Mouse (Mus musculus): ENCODE results near the gene Aaed1.

DNA sequence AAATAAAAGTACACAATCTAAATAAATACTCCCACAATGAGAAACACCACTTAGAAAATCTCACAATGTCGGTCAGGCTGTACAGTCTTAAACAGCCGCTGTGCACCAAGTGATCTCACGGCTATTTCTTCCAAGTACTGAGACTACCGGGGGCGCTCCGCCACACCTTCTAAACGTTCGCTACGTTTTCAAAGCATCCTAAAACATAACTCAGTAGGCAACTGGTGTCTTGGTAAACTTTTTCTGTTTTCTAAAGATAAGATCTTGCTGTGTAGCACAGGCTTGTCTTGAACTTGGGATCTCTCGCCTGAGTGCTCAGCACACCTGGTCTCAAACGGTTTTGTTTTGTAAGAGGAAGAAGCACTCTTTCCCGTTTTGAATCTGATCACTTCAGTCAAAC, 66.4 kb downstream of the Aaed1 start:
- TF ChIP-seq CTCF (IDR thresholded peaks at IDR 0.05; ENCODE audit: borderline replicate concordance, insufficient read depth, low read length) (no peak), POLR2A (IDR thresholded peaks at IDR 0.05; ENCODE audit: low read depth, low read length) (no peak)
